Mouse (Mus musculus): ENCODE data around the gene Fbxo2. TPM values are rescaled to one million over a fixed set of nuclear protein-coding genes. Genes with fewer than 3 reads are reported as not detected.
"Not testable (repeated sequence)": the region's sequence is repeated elsewhere in the genome, so short reads cannot be mapped to it uniquely, and the experiment has no call there.

Fbxo2 gene
- polyA plus RNA-seq, 1 experiment from 2014 or later = not detected

DNA sequence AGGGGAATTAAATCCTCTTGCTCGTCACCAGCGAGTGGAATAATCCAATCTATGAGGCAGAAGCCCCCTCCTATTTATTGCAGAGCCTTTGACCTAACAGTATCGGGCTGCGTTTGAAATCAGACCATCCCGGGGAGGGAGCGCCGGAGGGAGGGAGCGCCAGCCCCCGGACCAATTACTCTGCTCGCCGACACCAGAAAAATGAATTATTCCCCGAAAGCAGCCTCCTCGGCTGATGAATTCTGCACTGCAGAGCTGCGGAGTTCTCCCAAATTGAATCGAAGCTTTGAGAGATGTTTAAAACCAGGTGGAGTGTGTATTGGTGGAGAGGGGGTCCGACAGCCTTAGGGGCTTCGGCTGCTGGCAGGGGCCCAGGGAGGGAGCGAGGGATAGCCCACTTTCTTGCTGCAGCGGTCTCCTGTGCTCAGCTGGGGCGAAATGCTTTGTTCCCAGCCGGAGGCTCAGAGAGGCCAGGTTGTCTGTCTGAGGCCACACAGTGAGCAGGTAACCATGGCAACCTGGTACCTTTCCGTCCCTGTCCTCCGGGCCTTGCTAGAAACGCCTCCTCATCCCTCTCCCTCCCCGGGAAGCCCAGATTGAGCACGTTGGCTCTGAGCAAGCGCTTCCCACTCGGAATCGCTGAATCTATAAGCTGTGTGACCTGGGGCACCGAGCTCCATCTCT lies 13.5 kb downstream of the Fbxo2 start:
- peaks cover 65% of the 10 kb centered on the region for H3K27me3 ChIP-seq (ENCODE audit: insufficient read depth, low read length)
- H3K36me3 ChIP-seq (replicated peaks; ENCODE audit: insufficient read depth, low read length) = no peaks in the 10 kb centered on the region
- H3K4me3 ChIP-seq (ENCODE audit: low read depth, low read length) = no peak overlapping the region
- H3K9ac ChIP-seq (replicated peaks) = no peak overlapping the region
- 5% methylated on average over 30 of the region's 30 CpGs for WGBS (ENCODE audit: insufficient replicate concordance)
- ATAC-seq (no peak), DNase-seq (no peak)
- TF ChIP-seq EP300 (IDR thresholded peaks at IDR 0.05; ENCODE audit: low read depth) (no peak), CTCF (IDR thresholded peaks at IDR 0.05; ENCODE audit: low read depth) (no peak)
- no peaks in the 10 kb centered on the region for H3K4me1 ChIP-seq (ENCODE audit: insufficient read depth)
- H3K9me3 ChIP-seq (ENCODE audit: low read length) = no peaks in the 10 kb centered on the region
- H3K27ac ChIP-seq (ENCODE audit: low read depth) = no peak overlapping the region
- no peak overlapping the region for H3K4me2 ChIP-seq (ENCODE audit: low read depth, low read length)

DNA sequence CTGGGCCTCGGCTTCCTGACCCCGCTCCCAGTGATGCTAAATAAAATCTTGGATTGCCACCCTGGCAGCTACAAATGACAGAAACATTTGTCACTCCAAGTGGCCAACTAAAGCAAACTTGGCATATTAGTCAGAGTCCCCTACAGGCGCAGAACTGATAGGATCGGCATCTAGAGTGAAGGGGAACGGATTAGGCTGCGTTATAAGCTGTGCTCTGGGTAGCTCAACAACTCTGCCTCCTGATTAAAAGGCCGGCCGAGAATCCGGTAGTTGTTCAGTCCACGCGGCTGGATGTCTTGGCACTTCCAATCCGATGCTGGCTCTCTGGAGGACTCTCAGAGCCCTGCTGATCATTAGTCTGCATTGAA lies 14.1 kb downstream of the Fbxo2 start:
- no peaks in the 10 kb centered on the region for H3K4me1 ChIP-seq (ENCODE audit: insufficient read depth)
- no peaks in the 10 kb centered on the region for H3K36me3 ChIP-seq (replicated peaks; ENCODE audit: insufficient read depth, low read length)
- H3K4me2 ChIP-seq (ENCODE audit: low read depth, low read length) = no peak overlapping the region
- no peak overlapping the region for H3K4me3 ChIP-seq (ENCODE audit: low read depth, low read length)
- ATAC-seq = no peak
- H3K27ac ChIP-seq (ENCODE audit: low read depth) = no peak overlapping the region
- TF ChIP-seq CTCF (IDR thresholded peaks at IDR 0.05; ENCODE audit: low read depth) (no peak), EP300 (IDR thresholded peaks at IDR 0.05; ENCODE audit: low read depth) (no peak)
- H3K9ac ChIP-seq (replicated peaks) = no peak overlapping the region
- WGBS (ENCODE audit: insufficient replicate concordance) = 29% methylated on average over 12 of the region's 12 CpGs
- H3K27me3 ChIP-seq (ENCODE audit: insufficient read depth, low read length) = peaks cover 62% of the 10 kb centered on the region
- no peak for DNase-seq
- no peaks in the 10 kb centered on the region for H3K9me3 ChIP-seq (ENCODE audit: low read length)

DNA sequence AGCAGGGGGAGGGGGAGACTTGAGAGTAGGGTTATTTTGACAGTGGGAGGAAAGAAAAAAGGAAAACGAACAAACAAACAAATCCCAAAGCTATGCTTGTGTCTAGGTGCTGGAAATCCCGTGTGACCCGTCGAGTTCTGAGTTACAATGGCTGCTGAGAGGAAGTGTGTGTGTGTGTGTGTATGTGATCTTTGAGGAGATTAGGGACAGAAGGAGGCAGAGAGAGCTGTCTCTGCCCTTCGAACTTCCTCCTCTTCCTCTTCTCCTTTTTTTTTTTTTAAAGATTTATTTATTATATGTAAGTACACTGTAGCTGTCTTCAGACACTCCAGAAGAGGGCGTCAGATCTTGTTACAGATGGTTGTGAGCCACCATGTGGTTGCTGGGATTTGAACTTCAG lies 16.2 kb downstream of the Fbxo2 start:
- not testable (repeated sequence) for DNase-seq; H3K4me3 ChIP-seq (ENCODE audit: low read depth, low read length); H3K4me2 ChIP-seq (ENCODE audit: low read depth, low read length); H3K4me1 ChIP-seq (ENCODE audit: insufficient read depth); ATAC-seq; H3K27ac ChIP-seq (ENCODE audit: low read depth); H3K9me3 ChIP-seq (ENCODE audit: low read length); H3K36me3 ChIP-seq (replicated peaks; ENCODE audit: insufficient read depth, low read length); H3K9ac ChIP-seq (replicated peaks)
- peaks cover 44% of the 10 kb centered on the region for H3K27me3 ChIP-seq (ENCODE audit: insufficient read depth, low read length)
- WGBS (ENCODE audit: insufficient replicate concordance) = 25% methylated on average over 5 of the region's 6 CpGs

DNA sequence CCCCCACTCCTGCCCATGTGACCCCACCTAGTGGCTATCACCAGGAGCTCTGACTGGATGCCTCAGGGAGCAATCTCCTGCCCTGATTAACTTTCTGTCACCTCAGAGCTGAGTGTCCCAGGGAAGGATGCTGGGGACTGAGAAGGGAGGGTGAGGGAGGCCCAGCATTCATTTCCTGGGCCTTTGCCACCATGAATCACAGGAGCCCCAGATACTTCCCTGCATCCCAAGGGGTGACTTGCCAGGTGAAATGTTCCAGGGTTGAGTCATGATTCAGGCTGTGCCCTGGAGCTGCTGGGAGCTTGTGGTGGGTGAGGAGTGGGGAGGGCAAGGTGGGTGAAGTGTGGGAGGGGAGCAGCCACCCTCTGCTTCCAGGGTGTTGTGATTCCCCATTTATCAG lies 17.3 kb downstream of the Fbxo2 start:
- Histone ChIP-seq H3K4me1 (ENCODE audit: insufficient read depth) (no peaks in the 10 kb centered on the region), H3K4me3 (ENCODE audit: low read depth, low read length) (no peak overlapping the region)
- ATAC-seq = no peak

DNA sequence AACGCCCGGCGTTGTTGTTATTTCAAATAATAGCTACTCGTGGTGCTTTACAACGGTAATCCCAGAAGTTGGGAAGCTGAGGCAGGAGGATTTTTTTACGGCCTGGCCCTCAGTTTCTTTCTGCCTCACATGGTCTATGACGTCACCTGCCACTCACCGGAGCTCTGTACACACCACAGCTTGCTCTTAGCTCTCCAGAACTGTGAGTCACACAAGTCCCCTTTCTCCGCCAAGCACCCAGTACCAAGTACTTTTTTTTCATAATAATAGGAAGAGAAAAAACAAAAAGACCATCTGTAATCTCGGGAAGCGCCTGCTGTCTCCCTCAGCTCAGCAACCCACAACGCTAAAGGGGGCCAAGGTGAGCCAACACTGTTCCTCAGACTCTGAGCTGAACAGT lies 21.1 kb downstream of the Fbxo2 start:
- Histone ChIP-seq H3K27ac (ENCODE audit: low read depth) (no peak overlapping the region), H3K27me3 (ENCODE audit: insufficient read depth, low read length) (0 out of 2 replicates have a peak, but pooled peaks cover under 1% of the 10 kb centered on the region), H3K9ac (replicated peaks) (no peak overlapping the region), H3K4me3 (ENCODE audit: low read depth, low read length) (no peak overlapping the region), H3K36me3 (replicated peaks; ENCODE audit: insufficient read depth, low read length) (no peaks in the 10 kb centered on the region), H3K4me1 (ENCODE audit: insufficient read depth) (no peaks in the 10 kb centered on the region), H3K9me3 (ENCODE audit: low read length) (no peaks in the 10 kb centered on the region), H3K4me2 (ENCODE audit: low read depth, low read length) (no peak overlapping the region)
- 81% methylated on average over 12 of the region's 12 CpGs for WGBS (ENCODE audit: insufficient replicate concordance)
- TF ChIP-seq CTCF (IDR thresholded peaks at IDR 0.05; ENCODE audit: low read depth) (no peak), EP300 (IDR thresholded peaks at IDR 0.05; ENCODE audit: low read depth) (no peak)
- no peak for DNase-seq
- ATAC-seq = no peak

More for the DNA sequence above, 17.3 kb downstream of the Fbxo2 start:
- TF ChIP-seq EP300 (IDR thresholded peaks at IDR 0.05; ENCODE audit: low read depth) = no peak
- no peak for TF ChIP-seq CTCF (IDR thresholded peaks at IDR 0.05; ENCODE audit: low read depth)
- Histone ChIP-seq H3K27ac (ENCODE audit: low read depth) (no peak overlapping the region), H3K9ac (replicated peaks) (no peak overlapping the region), H3K27me3 (ENCODE audit: insufficient read depth, low read length) (peaks cover 35% of the 10 kb centered on the region), H3K9me3 (ENCODE audit: low read length) (no peaks in the 10 kb centered on the region), H3K4me2 (ENCODE audit: low read depth, low read length) (no peak overlapping the region), H3K36me3 (replicated peaks; ENCODE audit: insufficient read depth, low read length) (no peaks in the 10 kb centered on the region)
- no peak for DNase-seq

DNA sequence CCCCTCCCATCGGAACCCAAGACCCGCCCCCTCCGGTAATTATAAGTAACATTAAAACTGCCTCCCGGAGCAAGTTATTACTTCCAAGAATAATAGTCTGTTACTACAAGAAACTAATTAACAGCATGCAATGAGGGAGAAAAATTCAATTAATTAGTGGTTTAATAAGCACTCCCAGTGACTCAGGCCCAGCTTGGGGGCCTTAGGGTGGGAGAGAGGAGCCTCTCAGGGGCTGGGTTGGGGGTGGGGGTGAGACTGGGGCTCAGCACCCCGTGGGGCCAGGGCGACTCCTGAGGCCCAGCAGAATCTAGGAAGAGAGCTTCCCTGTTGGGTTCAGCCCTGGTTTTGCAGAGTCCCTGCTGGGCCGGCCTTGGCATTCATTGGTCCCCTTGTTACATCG lies 21.9 kb downstream of the Fbxo2 start:
- no peak overlapping the region for H3K4me2 ChIP-seq (ENCODE audit: low read depth, low read length)
- no peaks in the 10 kb centered on the region for H3K9me3 ChIP-seq (ENCODE audit: low read length)
- no peak overlapping the region for H3K4me3 ChIP-seq (ENCODE audit: low read depth, low read length)
- no peak for DNase-seq
- ATAC-seq = no peak
- H3K27ac ChIP-seq (ENCODE audit: low read depth) = no peak overlapping the region
- TF ChIP-seq CTCF (IDR thresholded peaks at IDR 0.05; ENCODE audit: low read depth) = no peak
- H3K9ac ChIP-seq (replicated peaks) = no peak overlapping the region
- no peaks in the 10 kb centered on the region for H3K4me1 ChIP-seq (ENCODE audit: insufficient read depth)
- 40% methylated on average over 8 of the region's 8 CpGs for WGBS (ENCODE audit: insufficient replicate concordance)
- no peaks in the 10 kb centered on the region for H3K36me3 ChIP-seq (replicated peaks; ENCODE audit: insufficient read depth, low read length)
- no peaks in the 10 kb centered on the region for H3K27me3 ChIP-seq (ENCODE audit: insufficient read depth, low read length)

DNA sequence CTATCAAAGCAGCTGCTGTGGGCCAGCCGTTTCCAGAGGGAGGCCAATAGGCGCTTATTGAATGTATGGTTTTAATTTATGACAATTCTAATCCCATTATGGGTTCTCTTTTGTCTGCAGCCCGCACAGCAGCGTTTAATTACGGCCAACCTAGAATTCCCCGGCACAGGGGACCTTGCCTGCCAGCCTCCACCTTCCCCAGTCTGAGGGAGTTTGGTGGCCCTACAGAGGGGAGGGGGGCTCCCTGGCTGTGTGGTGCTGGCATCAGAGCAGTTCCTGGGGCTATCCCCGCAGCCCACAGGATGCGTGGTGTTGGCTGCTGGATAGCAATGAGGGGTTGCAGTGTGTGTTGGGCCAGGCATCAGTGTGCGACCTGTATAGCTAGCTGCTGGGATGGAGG lies 24.1 kb downstream of the Fbxo2 start:
- H3K27ac ChIP-seq (ENCODE audit: low read depth) = no peak overlapping the region
- H3K9me3 ChIP-seq (ENCODE audit: low read length) = no peaks in the 10 kb centered on the region
- H3K4me3 ChIP-seq (ENCODE audit: low read depth, low read length) = no peak overlapping the region
- H3K4me2 ChIP-seq (ENCODE audit: low read depth, low read length) = no peak overlapping the region
- H3K9ac ChIP-seq (replicated peaks) = no peak overlapping the region
- H3K4me1 ChIP-seq (ENCODE audit: insufficient read depth) = no peaks in the 10 kb centered on the region
- TF ChIP-seq EP300 (IDR thresholded peaks at IDR 0.05; ENCODE audit: low read depth) (no peak), CTCF (IDR thresholded peaks at IDR 0.05; ENCODE audit: low read depth) (no peak)
- no peak for DNase-seq
- 0 out of 2 replicates have a peak, but pooled peaks cover 3% of the 10 kb centered on the region for H3K27me3 ChIP-seq (ENCODE audit: insufficient read depth, low read length)
- 71% methylated on average over 9 of the region's 9 CpGs for WGBS (ENCODE audit: insufficient replicate concordance)
- ATAC-seq = no peak
- H3K36me3 ChIP-seq (replicated peaks; ENCODE audit: insufficient read depth, low read length) = no peaks in the 10 kb centered on the region
